Mouse (Mus musculus): Measurements from ENCODE around the gene 1700057G04Rik.

DNA sequence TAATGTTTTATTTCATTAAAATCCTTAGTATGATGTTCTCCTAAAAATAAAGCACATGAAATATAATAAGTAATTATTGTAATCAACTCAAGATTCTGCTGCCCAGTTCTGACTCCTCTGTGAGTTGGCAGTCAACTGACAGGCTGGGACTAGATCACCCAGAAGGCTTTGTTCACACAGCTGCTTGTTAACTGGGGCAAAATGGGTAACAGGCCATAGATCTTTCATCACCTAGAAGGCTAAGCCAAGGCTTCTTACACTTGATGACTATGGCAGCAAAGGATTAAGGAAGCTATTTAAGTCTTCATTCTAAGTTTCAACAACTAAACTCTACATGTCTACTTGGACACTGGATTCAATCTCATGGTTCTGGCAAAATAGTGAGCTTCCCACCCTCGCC, 68.8 kb downstream of the 1700057G04Rik start:
- TF ChIP-seq POLR2A (IDR thresholded peaks at IDR 0.05; ENCODE audit: insufficient read depth, low read depth, low read length) (no peak), CTCF (IDR thresholded peaks at IDR 0.05; ENCODE audit: insufficient read depth, low read depth, low read length) (no peak)

All from olfactory bulb, adult 2 months (tissue).